26 mouse cellular contexts compared by ENCODE assay signal in genomic region chr13:25490036-25490435, GRCm38 (mm10).
DNase-seq lines count a peak whose midpoint lies in the region; TF ChIP-seq lines count a peak whose summit lies in the region.
"Had no signal": no experiment of that assay in that cellular context is flagged by ENCODE, and none has a peak within 500 bp of the region (broad histone marks: within the 10 kb centered on the region; RNA-seq: fewer than 3 reads in every experiment).

No protein-coding gene starts in this region.

- H3K4me3 ChIP-seq in embryonic fibroblast, embryonic 13.5 days (ENCODE audit: insufficient read depth, low read length), result no peak overlapping the region
- H3K4me3 ChIP-seq: hindbrain, embryonic 12.5 days; intestine, embryonic 15.5 days; layer of hippocampus, adult 2 months; limb, embryonic 13.5 days; liver, embryonic 12.5 days; megakaryocyte, embryonic 14.5 days; midbrain, embryonic 12.5 days; myocyte; neural tube, embryonic 13.5 days had no signal

- no peak for TF ChIP-seq CTCF in embryonic fibroblast, embryonic 13.5 days (IDR thresholded peaks at IDR 0.05; ENCODE audit: borderline replicate concordance, insufficient read depth, low read length)

- H3K27ac ChIP-seq in embryonic fibroblast, embryonic 13.5 days (ENCODE audit: insufficient read depth, low read length), result peak overlapping the region; percentile 17; the same call in 1 of the 2 replicates
- H3K27ac ChIP-seq: hindbrain, embryonic 12.5 days; hindbrain, postnatal 0 days; intestine, embryonic 15.5 days; layer of hippocampus, adult 2 months; limb, embryonic 13.5 days; liver, embryonic 12.5 days; midbrain, embryonic 12.5 days; neural tube, embryonic 13.5 days had no signal

- intact Hi-C loops in left cerebral cortex, postnatal 14 days (cut with DNase I), result no loop called here

- TF ChIP-seq POLR2A in embryonic fibroblast, embryonic 13.5 days (IDR thresholded peaks at IDR 0.05; ENCODE audit: low read depth, low read length), result no peak

- H3K4me1 ChIP-seq in embryonic fibroblast, embryonic 13.5 days (ENCODE audit: control insufficient read depth, insufficient read depth, low read length), result peaks cover 6% of the 10 kb centered on the region; the same call in 1 of the 2 replicates
- H3K4me1 ChIP-seq: hindbrain, embryonic 12.5 days; intestine, embryonic 15.5 days; limb, embryonic 13.5 days; liver, embryonic 12.5 days; megakaryocyte, embryonic 14.5 days; midbrain, embryonic 12.5 days; neural tube, embryonic 13.5 days had no signal

- DNase-seq in left cerebral cortex, postnatal 14 days (ENCODE audit: low spot score in 2 of 2), result peak; percentile 7 to 23
- DNase-seq in left cerebral cortex, adult 11 months (ENCODE audit: low spot score), result no peak
- peak; percentile 14 to 22 for DNase-seq in right cerebral cortex, adult 2 months (ENCODE audit: low spot score in 2 of 2)
- DNase-seq in right cerebral cortex, postnatal 36 days (ENCODE audit: low spot score in 2 of 2), result no peak
- no peak for DNase-seq in gastrocnemius, adult 8-10 months (ENCODE audit: low spot score in 2 of 2)
- DNase-seq: B cell, adult 2 months; cerebellum, adult 8-10 months; cerebellum, postnatal 36 days; gastrocnemius, postnatal 25 days; heart, adult 11 months; heart, postnatal 36 days; kidney, postnatal 36 days; liver, postnatal 0 days; lung, postnatal 4 days; right cerebral cortex, postnatal 4 days had no signal

Comparison
In these comparisons a context has a peak if more than half of its experiments do, and no peak if none do; other contexts are left out.
1. DNase-seq: peak in left cerebral cortex, postnatal 14 days (2 of 2) and right cerebral cortex, adult 2 months (2 of 2); none in left cerebral cortex, adult 11 months (single experiment), right cerebral cortex, postnatal 36 days (0 of 2) and gastrocnemius, adult 8-10 months (0 of 2).